Mouse (Mus musculus) lung, embryonic 14.5 days (tissue): Measurements from ENCODE around the gene Dlat. TPM values are rescaled to one million over a fixed set of nuclear protein-coding genes. Genes with fewer than 3 reads are reported as not detected.

ENCODE experiments used
- ATAC-seq: fragments of 200-750 bp; cut with Nextera tagmentation; 2 replicates; pipeline ENCODE4 v1.8.0; 2017; ENCODE audit warnings: mild to moderate bottlenecking, moderate TSS enrichment, moderate library complexity; ENCODE audit not compliant: insufficient read depth
- DNase-seq: peaks from one replicate; pipeline ENCODE4 v3.0.0-alpha.2; 2015
- H3K27ac ChIP-seq: fragments of 300-500 bp; sonication (generic); 2 replicates; pipeline ENCODE4 v1.5.1; 2014; ENCODE audit warnings: low read depth, mild to moderate bottlenecking, moderate library complexity
- H3K27me3 ChIP-seq: fragments of 300-500 bp; sonication (generic); 2 replicates; pipeline ENCODE4 v1.6.1; 2014; ENCODE audit warnings: low read length, control low read depth; ENCODE audit not compliant: insufficient read depth
- H3K36me3 ChIP-seq: fragments of 300-500 bp; sonication (generic); 2 replicates; pipeline ENCODE4 v1.6.1; 2014; ENCODE audit warnings: control low read depth; ENCODE audit not compliant: insufficient read depth
- H3K4me1 ChIP-seq: fragments of 300-500 bp; sonication (generic); 2 replicates; pipeline ENCODE4 v1.6.1; 2014; ENCODE audit warnings: antibody characterized with exemption, control low read depth; ENCODE audit not compliant: insufficient read depth
- H3K4me2 ChIP-seq: fragments of 300-500 bp; sonication (generic); 2 replicates; pipeline ENCODE4 v1.6.1; 2014; ENCODE audit warnings: mild to moderate bottlenecking
- H3K4me3 ChIP-seq: fragments of 300-500 bp; sonication (generic); 2 replicates; pipeline ENCODE4 v1.5.1; 2014; ENCODE audit warnings: low read depth, low read length
- H3K9ac ChIP-seq: fragments of 300-500 bp; sonication (generic); 2 replicates; pipeline ENCODE4 v1.6.1; 2014
- H3K9me3 ChIP-seq: fragments of 300-500 bp; sonication (generic); 2 replicates; pipeline ENCODE4 v1.6.1; 2016; ENCODE audit warnings: low read depth, low read length, control low read depth
- CTCF ChIP-seq: IDR thresholded peaks from 2 replicates; pipeline ENCODE4 v1.5.1; 2016; ENCODE audit warnings: antibody characterized with exemption, low read depth
- WGBS: fragments of 180-500 bp; shearing (Covaris S2); extraction: QIAGEN DNeasy Blood & Tissue Kit; methylation state at CpG from one replicate; pipeline ENCODE4 v1.1.7; 2014; 5-methylcytosine and 5-hydroxymethylcytosine counted together
- polyA plus RNA-seq: library from polyadenylated mRNA; unstranded; fragments of >200 nt; fragmentation: Nextera tagmentation; extraction: Ambion mirVana; gene quantifications from 2 replicates; pipeline ENCODE4 v1.2.1, GENCODE M21; 2014

The Dlat gene
- polyA plus RNA-seq, 1 experiment from 2014 or later = 53.7 TPM

DNA sequence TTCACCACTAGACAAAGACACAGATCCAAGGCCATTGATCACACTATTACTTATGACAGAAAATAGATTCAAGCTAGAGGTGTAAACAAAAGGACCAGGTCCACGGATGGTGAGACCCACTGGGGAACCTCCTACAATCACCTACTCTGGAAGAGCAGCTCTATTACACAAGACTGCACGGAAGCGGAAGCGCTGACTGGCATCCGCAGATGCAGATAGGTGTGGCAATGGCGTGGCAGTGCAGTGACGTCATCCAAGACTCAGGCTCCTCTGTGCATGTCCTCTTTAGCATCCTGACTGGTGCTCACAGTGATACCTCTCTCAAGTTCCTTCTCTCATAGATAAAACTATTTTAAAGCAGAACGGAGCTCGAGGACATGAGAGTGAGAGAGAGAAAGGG lies 66.6 kb downstream of the Dlat start:
- Histone ChIP-seq H3K36me3 (peaks cover 28% of the 10 kb centered on the region), H3K4me3 (no peak overlapping the region), H3K27me3 (no peaks in the 10 kb centered on the region), H3K27ac (no peak overlapping the region), H3K9me3 (no peaks in the 10 kb centered on the region), H3K4me1 (no peaks in the 10 kb centered on the region), H3K4me2 (no peak overlapping the region), H3K9ac (no peak overlapping the region)
- ATAC-seq (no peak), DNase-seq (no peak)
- no peak for TF ChIP-seq CTCF
- 81% methylated on average over 9 of the region's 9 CpGs for WGBS

DNA sequence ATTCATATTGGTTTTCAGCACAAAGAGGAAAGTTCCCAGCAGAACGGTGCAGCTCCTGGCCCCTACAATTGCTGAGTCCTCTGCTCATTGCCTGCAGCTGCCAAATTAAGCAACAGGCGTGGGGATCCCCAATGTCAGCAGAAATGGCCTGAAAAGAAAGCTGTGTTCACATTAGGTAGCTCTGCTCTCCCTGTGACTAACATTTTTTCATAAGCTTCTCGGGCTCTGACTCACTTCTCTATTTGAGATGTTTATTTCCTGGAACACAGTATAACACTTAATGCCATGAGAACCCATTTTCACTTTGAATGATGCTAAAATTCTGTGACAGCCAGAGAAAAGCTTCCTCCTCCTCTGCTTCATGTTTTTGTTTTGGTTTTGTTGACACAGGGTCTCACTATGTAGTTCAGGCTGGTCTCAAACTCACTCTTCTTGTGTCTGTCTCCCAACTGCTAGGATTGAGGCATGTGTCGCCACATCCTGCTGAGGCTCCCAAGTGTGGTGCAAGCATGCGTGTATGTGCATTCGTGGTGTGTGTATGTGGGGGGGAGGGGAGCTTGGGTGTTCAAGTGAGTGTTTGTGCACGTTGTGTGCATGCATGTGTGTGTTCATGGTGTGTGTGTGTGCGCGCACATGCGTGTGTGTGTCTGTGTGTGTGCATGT lies 68.6 kb downstream of the Dlat start:
- ATAC-seq = no peak
- DNase-seq = no peak
- WGBS = 67% methylated on average over 10 of the region's 10 CpGs

DNA sequence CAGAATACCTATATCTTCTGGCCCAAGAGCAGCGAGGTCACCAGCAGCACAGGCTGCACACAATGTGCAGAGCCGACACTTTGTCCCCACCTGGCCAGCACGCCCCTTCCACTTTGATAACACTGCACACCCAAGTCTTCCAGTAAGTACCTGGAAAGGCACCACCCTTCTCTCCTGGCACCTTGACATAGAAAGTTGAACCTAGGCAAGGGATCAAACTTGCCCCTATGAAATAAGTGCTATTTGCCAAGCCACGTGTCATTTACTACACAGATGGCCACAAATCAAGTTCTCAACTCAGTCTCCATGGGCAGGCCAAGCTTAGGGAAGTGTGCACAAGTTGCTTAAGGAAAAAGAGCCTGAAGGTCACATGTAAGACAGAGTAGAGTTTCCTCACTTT lies 72.6 kb downstream of the Dlat start:
- ATAC-seq (no peak), DNase-seq (no peak)
- Histone ChIP-seq H3K27ac (no peak overlapping the region), H3K4me2 (no peak overlapping the region), H3K9ac (no peak overlapping the region), H3K9me3 (no peaks in the 10 kb centered on the region), H3K4me1 (no peaks in the 10 kb centered on the region), H3K4me3 (no peak overlapping the region), H3K27me3 (no peaks in the 10 kb centered on the region), H3K36me3 (no peaks in the 10 kb centered on the region)
- no peak for TF ChIP-seq CTCF
- WGBS = 60% methylated on average over 4 of the region's 4 CpGs

More for the DNA sequence above, 68.6 kb downstream of the Dlat start:
- peaks cover 10% of the 10 kb centered on the region for H3K36me3 ChIP-seq
- no peaks in the 10 kb centered on the region for H3K9me3 ChIP-seq
- no peaks in the 10 kb centered on the region for H3K4me1 ChIP-seq
- H3K4me3 ChIP-seq = no peak overlapping the region
- TF ChIP-seq CTCF = no peak
- no peak overlapping the region for H3K4me2 ChIP-seq
- no peak overlapping the region for H3K27ac ChIP-seq
- no peak overlapping the region for H3K9ac ChIP-seq
- H3K27me3 ChIP-seq = no peaks in the 10 kb centered on the region

DNA sequence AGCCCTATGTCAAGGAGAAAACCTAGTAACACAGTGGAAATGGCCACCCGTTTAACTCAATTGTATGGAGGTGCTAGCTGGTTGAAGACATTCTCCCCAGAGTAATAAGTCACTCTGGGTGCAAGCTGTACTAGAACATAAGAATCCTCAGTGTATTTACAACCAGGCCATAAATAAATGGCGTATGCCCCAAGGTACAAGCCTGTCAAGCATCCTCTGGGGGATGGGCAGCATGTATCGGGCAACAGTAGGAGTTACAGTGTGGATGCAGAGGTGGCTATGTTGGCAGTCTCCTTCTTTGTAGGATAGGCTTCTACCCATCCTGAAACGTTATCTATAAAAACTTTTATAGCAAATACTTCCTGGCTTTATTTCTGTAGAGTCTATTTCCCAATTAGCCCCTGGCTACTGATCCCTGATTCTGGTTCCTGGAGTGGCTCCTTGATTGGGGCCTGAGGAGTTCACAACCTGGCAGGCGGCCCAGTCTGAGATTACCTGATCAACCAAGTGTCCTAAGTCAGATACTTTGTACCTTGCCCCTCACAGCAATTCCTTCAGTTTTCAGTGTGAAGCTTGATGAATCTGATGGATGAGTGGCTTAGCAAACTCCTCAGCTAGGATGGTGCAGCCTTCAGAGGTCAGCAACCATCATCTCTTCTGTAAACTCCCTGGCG lies 74.3 kb downstream of the Dlat start:
- no peak for TF ChIP-seq CTCF
- H3K4me3 ChIP-seq = no peak overlapping the region
- 75% methylated on average over 6 of the region's 6 CpGs for WGBS
- no peak overlapping the region for H3K9ac ChIP-seq
- no peaks in the 10 kb centered on the region for H3K36me3 ChIP-seq
- no peaks in the 10 kb centered on the region for H3K27me3 ChIP-seq
- H3K27ac ChIP-seq = no peak overlapping the region
- H3K9me3 ChIP-seq = no peaks in the 10 kb centered on the region
- ATAC-seq = no peak
- DNase-seq = no peak
- H3K4me2 ChIP-seq = no peak overlapping the region
- no peaks in the 10 kb centered on the region for H3K4me1 ChIP-seq

Other genes starting within 250 kb of the Dlat start
- gene Plet1, start 165.3 kb downstream of the Dlat start, polyA plus RNA-seq = 0.11 and 0.26 TPM in 2 replicates
- 61.1 and 61.3 TPM in 2 replicates for gene Pts, start 131.1 kb downstream of the Dlat start, polyA plus RNA-seq
- gene Il18, start 105.0 kb downstream of the Dlat start, polyA plus RNA-seq = 6.6 and 7.8 TPM in 2 replicates
- gene Bco2, start 104.6 kb downstream of the Dlat start, polyA plus RNA-seq = 0.17 and 0.26 TPM in 2 replicates
- gene Tex12, start 98.5 kb downstream of the Dlat start, polyA plus RNA-seq = not detected in 2 replicates
- gene Sdhd, start 56.0 kb downstream of the Dlat start, polyA plus RNA-seq = 288 and 300 TPM in 2 replicates
- 224 and 244 TPM in 2 replicates for gene Timm8b, start 55.9 kb downstream of the Dlat start, polyA plus RNA-seq
- 3.8 and 4.5 TPM in 2 replicates for gene Pih1d2, start 42.5 kb downstream of the Dlat start, polyA plus RNA-seq
- gene Nkapd1, start 42.3 kb downstream of the Dlat start, polyA plus RNA-seq = 21.9 and 25.2 TPM in 2 replicates
- 11.6 and 12.1 TPM in 2 replicates for gene Dixdc1, start 79.7 kb upstream of the Dlat start, polyA plus RNA-seq
- 9.7 and 10.0 TPM in 2 replicates for gene 2310030G06Rik, start 86.8 kb upstream of the Dlat start, polyA plus RNA-seq
- 41.1 and 64.3 TPM in 2 replicates for gene Cryab, start 91.5 kb upstream of the Dlat start, polyA plus RNA-seq
- 3.4 and 6.0 TPM in 2 replicates for gene Hspb2, start 92.6 kb upstream of the Dlat start, polyA plus RNA-seq
- gene Fdxacb1, start 108.5 kb upstream of the Dlat start, polyA plus RNA-seq = 15.2 and 15.3 TPM in 2 replicates
- gene Alg9, start 115.2 kb upstream of the Dlat start, polyA plus RNA-seq = 39.5 and 43.7 TPM in 2 replicates
- 29.1 and 30.3 TPM in 2 replicates for gene 1110032A03Rik, start 115.7 kb upstream of the Dlat start, polyA plus RNA-seq
- 72.9 and 73.7 TPM in 2 replicates for gene Ppp2r1b, start 185.5 kb upstream of the Dlat start, polyA plus RNA-seq